Mouse (Mus musculus): ENCODE data around the gene Npvf.

The Npvf gene

GRCm38 (mm10) chr6:50654356-50654755 lies at the start of gene Npvf:
Gene Npvf (minus strand): TSS chr6:50654439.
- no peak for DNase-seq (ENCODE audit: low spot score)

- no peak for DNase-seq (ENCODE audit: low spot score)
Measured at GRCm38 (mm10) chr6:50689121-50689815, 35.0 kb upstream of the Npvf start.

- no peak for DNase-seq (ENCODE audit: low spot score)
Measured at GRCm38 (mm10) chr6:50684646-50685415, 30.6 kb upstream of the Npvf start.

GRCm38 (mm10) chr6:50681491-50681890 lies 27.3 kb upstream of the Npvf start:
- no peak for DNase-seq (ENCODE audit: low spot score)

GRCm38 (mm10) chr6:50680224-50681215 lies 26.3 kb upstream of the Npvf start:
- no peak for DNase-seq (ENCODE audit: low spot score)

- no peak for DNase-seq (ENCODE audit: low spot score)
Measured at GRCm38 (mm10) chr6:50679486-50679828, 25.2 kb upstream of the Npvf start.

GRCm38 (mm10) chr6:50678826-50679485 lies 24.7 kb upstream of the Npvf start:
- peak; percentile 52 for DNase-seq (ENCODE audit: low spot score)

- DNase-seq (ENCODE audit: low spot score) = no peak
Measured at GRCm38 (mm10) chr6:50671191-50671590, 17.0 kb upstream of the Npvf start.

- DNase-seq (ENCODE audit: low spot score) = no peak
Measured at GRCm38 (mm10) chr6:50666937-50667336, 12.7 kb upstream of the Npvf start.

GRCm38 (mm10) chr6:50665020-50665419 lies 10.8 kb upstream of the Npvf start:
- DNase-seq (ENCODE audit: low spot score) = no peak

- no peak for DNase-seq (ENCODE audit: low spot score)
Measured at GRCm38 (mm10) chr6:50664193-50664592, 10.0 kb upstream of the Npvf start.

- DNase-seq (ENCODE audit: low spot score) = no peak
Measured at GRCm38 (mm10) chr6:50662925-50663583, 8.8 kb upstream of the Npvf start.

GRCm38 (mm10) chr6:50661729-50662128 lies 7.5 kb upstream of the Npvf start:
- no peak for DNase-seq (ENCODE audit: low spot score)

GRCm38 (mm10) chr6:50658466-50658865 lies 4.2 kb upstream of the Npvf start:
- DNase-seq (ENCODE audit: low spot score) = no peak

- no peak for DNase-seq (ENCODE audit: low spot score)
Measured at GRCm38 (mm10) chr6:50658018-50658417, 3.8 kb upstream of the Npvf start.

- DNase-seq (ENCODE audit: low spot score) = no peak
Measured at GRCm38 (mm10) chr6:50656426-50656825, 2.2 kb upstream of the Npvf start.

- DNase-seq (ENCODE audit: low spot score) = no peak
Measured at GRCm38 (mm10) chr6:50655925-50656324, 1.7 kb upstream of the Npvf start.

GRCm38 (mm10) chr6:50647656-50648055 lies 6.6 kb downstream of the Npvf start:
- DNase-seq (ENCODE audit: low spot score) = no peak

GRCm38 (mm10) chr6:50646659-50647058 lies 7.6 kb downstream of the Npvf start:
- no peak for DNase-seq (ENCODE audit: low spot score)

GRCm38 (mm10) chr6:50644701-50645100 lies 9.5 kb downstream of the Npvf start:
- no peak for DNase-seq (ENCODE audit: low spot score)

GRCm38 (mm10) chr6:50641898-50642297 lies 12.3 kb downstream of the Npvf start:
- DNase-seq (ENCODE audit: low spot score) = no peak

All from ovary, postnatal 10 days (tissue).